Mouse (Mus musculus) urinary bladder, postnatal 36 days (tissue): Measurements from ENCODE around the gene Il11.

Experiments
- DNase-seq, 2 experiments: peaks; one replicate each; pipeline ENCODE4 v3.0.0; 2022; ENCODE audit warnings: low spot score in 2 of 2, mixed read lengths in 1 of 2

The Il11 gene

DNA sequence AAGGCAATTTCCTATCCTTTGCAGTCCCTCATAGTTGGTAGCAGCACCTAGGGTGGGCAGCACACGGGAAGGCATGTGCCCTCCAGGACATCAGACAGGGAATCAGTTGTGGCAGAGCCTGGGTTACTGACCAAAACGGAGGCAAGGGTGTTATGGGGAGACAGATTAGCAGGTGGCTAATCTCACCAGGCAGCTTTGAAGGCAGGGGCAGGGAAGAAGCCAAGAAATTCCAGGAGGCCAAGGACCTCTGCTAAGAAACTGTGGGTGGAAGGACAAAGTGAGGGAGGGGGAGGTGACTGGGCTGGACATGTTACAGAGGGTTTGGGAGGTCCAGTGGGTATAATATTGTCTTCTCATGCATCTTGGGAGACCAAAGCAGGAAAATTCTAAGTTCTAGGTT, 39.3 kb downstream of the Il11 start:
- DNase-seq, result no peak

DNA sequence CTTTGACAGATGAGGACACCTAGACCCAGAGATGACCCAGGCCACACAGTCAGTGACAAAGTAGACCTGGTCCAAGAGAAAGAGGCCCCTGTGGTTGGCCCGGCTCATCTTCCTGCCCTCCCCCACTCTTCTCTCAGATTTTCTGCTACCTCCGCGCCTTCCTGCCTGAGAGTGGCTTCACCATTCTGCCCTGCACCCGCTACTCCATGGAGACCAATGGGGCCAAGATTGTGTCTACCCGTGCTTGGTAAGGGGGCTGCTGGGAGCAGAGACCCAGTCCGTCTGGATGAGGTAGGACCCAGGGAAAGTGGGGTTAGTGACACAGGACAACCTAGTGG, 40.2 kb downstream of the Il11 start:
- no peak for DNase-seq

- no peak for DNase-seq
These were observed 40.8 kb downstream of the Il11 start for GRCm38 (mm10) chr7:4741672-4742481.

DNA sequence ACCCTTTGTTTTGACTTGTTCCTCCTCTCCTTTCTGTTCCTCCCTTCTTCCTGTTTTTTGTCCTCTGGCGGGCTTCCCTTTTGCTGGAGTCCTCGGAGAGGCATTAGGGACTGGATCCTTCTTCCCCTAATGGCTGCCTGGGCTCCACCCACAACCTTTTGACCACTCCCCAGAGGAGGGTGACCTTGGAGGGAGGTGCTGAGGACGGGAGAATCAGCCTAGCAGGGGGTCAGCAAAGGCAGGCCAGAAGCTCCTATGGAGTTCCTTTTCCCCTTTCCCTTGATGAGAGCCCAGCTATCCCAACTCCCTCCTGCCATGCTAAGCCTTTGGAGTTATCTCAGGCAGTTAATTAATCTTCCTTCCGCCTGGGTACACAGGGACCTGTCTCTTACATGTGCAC, 41.5 kb downstream of the Il11 start:
- peak; percentile 46 to 65 for DNase-seq

- peak in 1 of 2 experiments; percentile 14 for DNase-seq
These were observed 42.3 kb downstream of the Il11 start for GRCm38 (mm10) chr7:4740309-4740727.

GRCm38 (mm10) chr7:4739544-4740275, 42.9 kb downstream of the Il11 start, which contains the start of gene Kmt5c:
Gene Kmt5c, plus strand, starts transcription at chr7:4740115.
- DNase-seq, result peak; percentile 97 to 98

- DNase-seq, result no peak
These were observed 43.6 kb downstream of the Il11 start for GRCm38 (mm10) chr7:4739041-4739543.

DNA sequence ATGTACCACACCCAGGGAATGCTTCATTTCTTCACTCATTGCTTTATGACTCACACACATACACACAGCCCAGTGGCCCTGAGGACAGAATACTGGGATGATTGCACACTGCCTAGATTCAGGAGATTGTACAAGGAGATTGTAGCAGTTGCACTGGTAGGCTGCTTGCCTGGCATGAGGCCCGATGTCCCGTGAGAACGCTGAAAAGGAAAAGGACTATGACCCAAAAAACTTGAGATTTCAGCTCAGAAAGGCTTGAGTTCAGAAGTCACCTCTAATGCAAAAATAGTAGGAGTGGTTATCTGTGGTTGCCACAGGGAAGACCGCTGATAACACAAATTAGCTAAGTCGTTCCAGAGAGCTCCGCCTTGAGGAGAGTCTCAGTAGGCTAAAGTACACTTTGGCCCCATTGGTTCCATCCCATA, 49.7 kb downstream of the Il11 start:
- no peak for DNase-seq

DNA sequence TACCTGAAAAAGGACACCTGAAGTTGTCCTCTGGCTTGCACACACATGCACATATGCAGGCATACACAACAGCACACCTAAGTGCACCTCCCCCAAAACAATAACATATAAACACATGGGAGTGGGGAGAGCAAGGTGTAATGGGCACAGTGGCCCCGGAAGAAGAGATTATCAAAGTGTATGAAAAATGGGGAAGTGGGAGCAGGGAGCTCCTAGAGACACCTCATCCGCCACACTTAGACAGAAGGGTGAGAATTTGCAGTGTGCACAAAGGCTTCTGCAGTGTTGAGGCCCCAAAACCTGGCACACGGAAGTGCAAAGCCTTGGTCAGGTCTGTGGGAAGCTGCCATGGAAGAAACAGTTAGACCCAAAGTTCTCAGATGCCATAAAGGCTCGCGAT, 51.6 kb downstream of the Il11 start:
- DNase-seq, result no peak

DNA sequence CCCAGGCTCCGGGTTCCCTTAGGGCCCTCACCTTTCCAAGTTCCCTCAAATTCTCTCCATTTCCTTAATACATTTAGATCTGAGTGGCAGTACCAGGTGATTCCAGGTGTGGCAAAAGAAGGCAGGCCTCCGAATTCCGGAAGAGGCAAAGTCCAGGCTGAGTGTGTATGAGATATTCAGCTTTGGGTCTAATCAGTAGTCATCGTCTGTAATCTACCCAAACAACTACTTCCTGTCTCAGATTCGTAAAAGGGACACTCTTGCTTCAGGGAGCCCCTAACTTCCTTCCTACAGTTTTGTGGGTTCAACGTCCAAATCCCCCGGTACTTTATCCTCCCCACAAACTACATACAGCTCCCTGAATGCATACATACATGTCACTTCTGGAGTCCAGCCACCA, 57.5 kb downstream of the Il11 start, which contains the start of gene Tmem150b:
TSS of gene Tmem150b (minus strand) at position 81 of the 400 bp plus-strand sequence.
- DNase-seq, result no peak

GRCm38 (mm10) chr7:4724359-4724758, 58.3 kb downstream of the Il11 start:
- DNase-seq, result no peak

- DNase-seq, result no peak
These were observed 59.2 kb downstream of the Il11 start for GRCm38 (mm10) chr7:4723508-4723907.
